Mouse (Mus musculus): ENCODE measurements at regions not wholly inside any gene's neighbourhood (a gene's known extent, or its start where the extent isn't known, plus 50 kb on each side); places are given as distances from the start of the nearest gene placed in this dataset.
"Not testable (repeated sequence)": the region's sequence is repeated elsewhere in the genome, so short reads cannot be mapped to it uniquely, and the experiment has no call there.

DNA sequence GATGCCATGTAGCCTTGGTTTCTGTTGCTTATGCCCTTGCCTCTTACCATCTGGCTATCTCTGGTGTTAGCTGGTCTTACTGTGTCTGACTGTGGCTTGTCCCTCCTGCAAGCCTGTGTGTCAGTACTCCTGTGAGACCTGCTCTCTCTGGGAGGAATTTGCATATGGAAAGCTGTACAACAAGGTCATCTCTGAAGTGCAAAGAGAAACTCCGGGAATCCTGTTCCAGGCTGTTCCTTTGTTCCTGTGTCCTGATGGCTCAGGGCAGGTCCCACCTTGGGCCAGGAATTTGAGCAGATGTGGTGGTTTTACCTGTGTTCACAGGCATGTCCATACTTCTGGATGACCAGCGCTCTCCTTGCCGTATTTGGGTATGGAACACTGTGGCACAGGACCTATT, 218.6 kb upstream of the Nsun6 start:
- Histone ChIP-seq H3K9me3 (ENCODE audit: control insufficient read depth, low read length) (no peaks in the 10 kb centered on the region), H3K4me2 (ENCODE audit: low read depth, low read length) (no peak overlapping the region), H3K36me3 (ENCODE audit: control insufficient read depth, insufficient read depth, low read length) (no peaks in the 10 kb centered on the region), H3K9ac (ENCODE audit: low read depth, low read length) (no peak overlapping the region), H3K4me1 (ENCODE audit: control insufficient read depth, insufficient read depth, low read length) (no peaks in the 10 kb centered on the region), H3K27me3 (replicated peaks; ENCODE audit: control insufficient read depth, insufficient read depth, low read length) (no peaks in the 10 kb centered on the region), H3K27ac (replicated peaks; ENCODE audit: low read depth, low read length) (no peak overlapping the region), H3K4me3 (ENCODE audit: low read depth, low read length) (no peak overlapping the region)
- ATAC-seq (ENCODE audit: low read depth): no peak
- WGBS: 82% methylated on average over 3 of the region's 3 CpGs
- no peak for DNase-seq (ENCODE audit: low spot score)

DNA sequence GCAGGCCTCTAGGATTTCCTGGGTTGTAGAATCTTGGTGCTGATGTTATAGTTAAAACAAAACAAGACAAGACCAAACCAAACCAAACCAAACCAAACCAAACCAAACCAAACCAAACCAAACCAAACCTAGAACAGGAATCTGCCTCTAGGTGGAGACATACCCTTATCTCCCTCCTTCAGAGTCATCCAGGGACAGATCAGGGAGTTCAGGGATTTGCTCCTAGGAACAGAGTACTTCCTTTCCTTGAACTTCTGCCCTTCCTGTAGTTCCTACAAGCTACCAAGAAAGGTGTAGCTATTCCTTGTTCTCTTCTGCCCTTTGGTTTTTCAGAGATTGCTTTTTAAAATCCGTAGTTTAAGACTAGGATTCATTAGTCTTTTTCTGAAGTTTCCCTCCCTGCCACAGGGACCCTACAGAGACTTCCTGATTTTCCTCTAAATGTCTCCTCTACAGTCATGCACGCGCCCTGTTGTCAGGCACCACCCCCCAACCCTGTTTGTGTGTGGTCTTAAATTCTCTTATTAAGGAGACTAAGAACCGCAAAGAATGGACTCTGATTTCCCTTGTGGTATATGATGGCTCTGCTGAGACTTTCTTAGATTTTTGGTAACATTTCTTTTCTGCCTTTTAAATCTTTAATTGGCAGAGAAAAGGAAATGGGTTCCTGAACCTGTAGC, 205.8 kb upstream of the Nsun6 start:
- 12% methylated on average over 4 of the region's 4 CpGs for WGBS
- Histone ChIP-seq H3K27me3 (replicated peaks; ENCODE audit: control insufficient read depth, insufficient read depth, low read length) (no peaks in the 10 kb centered on the region), H3K36me3 (ENCODE audit: control insufficient read depth, insufficient read depth, low read length) (no peaks in the 10 kb centered on the region), H3K4me1 (ENCODE audit: control insufficient read depth, insufficient read depth, low read length) (no peaks in the 10 kb centered on the region), H3K27ac (replicated peaks; ENCODE audit: low read depth, low read length) (no peak overlapping the region), H3K9me3 (ENCODE audit: control insufficient read depth, low read length) (no peaks in the 10 kb centered on the region), H3K4me2 (ENCODE audit: low read depth, low read length) (no peak overlapping the region), H3K9ac (ENCODE audit: low read depth, low read length) (no peak overlapping the region), H3K4me3 (ENCODE audit: low read depth, low read length) (no peak overlapping the region)
- DNase-seq (ENCODE audit: low spot score): peak; percentile 47
- peak; percentile 50; the same call in 1 of the 2 replicates for ATAC-seq (ENCODE audit: low read depth)

DNA sequence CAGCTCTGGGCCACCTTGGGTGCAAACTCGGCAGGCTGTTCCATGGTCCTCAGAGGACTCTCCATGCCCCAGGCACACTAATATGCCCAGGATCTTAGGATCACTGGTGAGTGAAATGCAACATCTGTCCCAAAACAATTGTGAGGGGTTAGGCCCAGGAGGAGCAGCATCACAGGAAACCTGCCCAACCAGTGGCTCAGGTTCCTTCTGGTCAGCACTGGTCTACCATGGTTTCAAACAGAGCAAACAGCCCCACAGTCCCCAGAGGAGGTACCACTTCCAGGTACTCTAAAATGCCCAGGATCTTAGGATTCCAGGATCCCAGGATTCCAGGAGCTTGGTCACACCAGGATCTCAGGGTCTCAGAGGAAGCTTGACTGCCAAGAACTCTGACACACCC, 187.4 kb upstream of the Nsun6 start:
- H3K4me3 ChIP-seq (ENCODE audit: low read depth, low read length); H3K9ac ChIP-seq (ENCODE audit: low read depth, low read length); H3K27ac ChIP-seq (replicated peaks; ENCODE audit: low read depth, low read length); H3K36me3 ChIP-seq (ENCODE audit: control insufficient read depth, insufficient read depth, low read length); DNase-seq (ENCODE audit: low spot score); H3K27me3 ChIP-seq (replicated peaks; ENCODE audit: control insufficient read depth, insufficient read depth, low read length); H3K9me3 ChIP-seq (ENCODE audit: control insufficient read depth, low read length); H3K4me2 ChIP-seq (ENCODE audit: low read depth, low read length); ATAC-seq (ENCODE audit: low read depth); H3K4me1 ChIP-seq (ENCODE audit: control insufficient read depth, insufficient read depth, low read length): not testable (repeated sequence)
- WGBS: 68% methylated on average over 1 of the region's 1 CpGs

DNA sequence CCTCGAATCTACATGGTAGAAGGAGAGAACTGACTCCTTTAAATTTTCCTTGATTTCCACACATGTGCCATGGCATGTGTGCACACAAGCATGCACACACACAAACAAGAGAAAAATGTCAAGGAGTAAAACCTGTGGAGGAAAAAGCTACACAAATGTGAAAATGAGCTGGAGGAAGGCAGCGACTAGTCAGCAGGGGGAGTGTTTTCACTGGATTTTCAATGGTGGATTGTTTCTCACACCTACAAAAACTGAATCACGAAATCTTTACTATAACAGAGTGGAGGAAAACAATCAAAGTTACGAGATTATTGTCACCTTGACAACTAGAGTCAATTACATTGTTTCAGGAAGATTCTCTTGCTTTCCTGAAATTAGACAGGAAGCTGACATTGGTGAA, 167.0 kb upstream of the Nsun6 start:
- Histone ChIP-seq H3K9ac (ENCODE audit: low read depth, low read length) (no peak overlapping the region), H3K4me1 (ENCODE audit: control insufficient read depth, insufficient read depth, low read length) (no peaks in the 10 kb centered on the region), H3K9me3 (ENCODE audit: control insufficient read depth, low read length) (no peaks in the 10 kb centered on the region; the same call in 1 of the 2 replicates), H3K27ac (replicated peaks; ENCODE audit: low read depth, low read length) (no peak overlapping the region), H3K27me3 (replicated peaks; ENCODE audit: control insufficient read depth, insufficient read depth, low read length) (no peaks in the 10 kb centered on the region), H3K4me2 (ENCODE audit: low read depth, low read length) (no peak overlapping the region), H3K36me3 (ENCODE audit: control insufficient read depth, insufficient read depth, low read length) (no peaks in the 10 kb centered on the region), H3K4me3 (ENCODE audit: low read depth, low read length) (no peak overlapping the region)
- WGBS: 43% methylated on average over 4 of the region's 4 CpGs
- ATAC-seq (ENCODE audit: low read depth) (no peak), DNase-seq (ENCODE audit: low spot score) (peak; percentile 8)

DNA sequence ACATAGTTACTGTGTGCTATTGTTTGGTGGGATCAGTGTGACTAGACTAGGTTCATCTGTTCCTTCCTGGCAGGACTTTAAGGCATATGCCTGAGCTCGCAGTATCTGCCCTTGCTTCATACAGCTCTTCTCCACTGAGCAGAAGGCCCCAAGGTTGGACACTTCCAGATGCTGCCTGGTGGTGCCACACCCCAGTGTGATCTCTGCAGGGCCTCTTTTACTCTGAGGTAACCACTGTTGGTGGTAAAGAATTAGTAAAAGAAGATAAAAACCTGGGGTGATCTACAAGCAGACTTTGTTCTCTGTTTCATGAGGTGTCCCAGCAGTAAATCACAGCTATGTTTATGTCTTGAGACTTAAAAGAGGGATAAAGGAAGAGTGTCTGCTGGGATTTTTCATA, 133.2 kb upstream of the Nsun6 start:
- H3K4me3 ChIP-seq (ENCODE audit: low read depth, low read length): no peak overlapping the region
- ATAC-seq (ENCODE audit: low read depth): no peak
- no peaks in the 10 kb centered on the region for H3K27me3 ChIP-seq (replicated peaks; ENCODE audit: control insufficient read depth, insufficient read depth, low read length)
- no peaks in the 10 kb centered on the region for H3K4me1 ChIP-seq (ENCODE audit: control insufficient read depth, insufficient read depth, low read length)
- H3K9me3 ChIP-seq (ENCODE audit: control insufficient read depth, low read length): no peaks in the 10 kb centered on the region
- no peak overlapping the region for H3K9ac ChIP-seq (ENCODE audit: low read depth, low read length)
- no peak overlapping the region for H3K4me2 ChIP-seq (ENCODE audit: low read depth, low read length)
- WGBS: 80% methylated on average over 1 of the region's 1 CpGs
- no peak for DNase-seq (ENCODE audit: low spot score)
- no peak overlapping the region for H3K27ac ChIP-seq (replicated peaks; ENCODE audit: low read depth, low read length)
- H3K36me3 ChIP-seq (ENCODE audit: control insufficient read depth, insufficient read depth, low read length): no peaks in the 10 kb centered on the region

DNA sequence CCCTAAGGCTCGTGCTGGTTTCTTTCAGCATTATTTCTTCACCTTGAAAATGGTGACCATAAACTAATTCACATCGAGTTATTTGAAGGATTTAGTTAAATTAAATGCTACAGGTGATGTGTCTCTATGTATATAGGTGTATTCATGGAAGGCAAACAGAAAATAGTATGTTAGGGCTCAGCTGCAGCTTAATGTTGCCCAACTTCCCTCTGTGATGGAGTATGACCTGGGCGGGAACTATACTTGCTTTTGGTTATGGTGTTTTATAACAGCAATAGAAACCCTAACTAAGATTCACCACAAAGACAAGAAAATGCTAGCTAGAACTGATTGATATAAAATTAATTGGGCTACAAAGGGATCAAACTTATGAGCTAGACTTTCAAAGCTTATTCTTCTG, 126.1 kb upstream of the Nsun6 start:
- no peak overlapping the region for H3K4me3 ChIP-seq (ENCODE audit: low read depth, low read length)
- DNase-seq (ENCODE audit: low spot score) (no peak), ATAC-seq (ENCODE audit: low read depth) (no peak)
- H3K4me2 ChIP-seq (ENCODE audit: low read depth, low read length): no peak overlapping the region
- H3K27me3 ChIP-seq (replicated peaks; ENCODE audit: control insufficient read depth, insufficient read depth, low read length): no peaks in the 10 kb centered on the region
- no peak overlapping the region for H3K9ac ChIP-seq (ENCODE audit: low read depth, low read length)
- WGBS: 81% methylated on average over 3 of the region's 3 CpGs
- no peaks in the 10 kb centered on the region for H3K9me3 ChIP-seq (ENCODE audit: control insufficient read depth, low read length)
- H3K27ac ChIP-seq (replicated peaks; ENCODE audit: low read depth, low read length): no peak overlapping the region
- no peaks in the 10 kb centered on the region for H3K36me3 ChIP-seq (ENCODE audit: control insufficient read depth, insufficient read depth, low read length)
- H3K4me1 ChIP-seq (ENCODE audit: control insufficient read depth, insufficient read depth, low read length): no peaks in the 10 kb centered on the region

DNA sequence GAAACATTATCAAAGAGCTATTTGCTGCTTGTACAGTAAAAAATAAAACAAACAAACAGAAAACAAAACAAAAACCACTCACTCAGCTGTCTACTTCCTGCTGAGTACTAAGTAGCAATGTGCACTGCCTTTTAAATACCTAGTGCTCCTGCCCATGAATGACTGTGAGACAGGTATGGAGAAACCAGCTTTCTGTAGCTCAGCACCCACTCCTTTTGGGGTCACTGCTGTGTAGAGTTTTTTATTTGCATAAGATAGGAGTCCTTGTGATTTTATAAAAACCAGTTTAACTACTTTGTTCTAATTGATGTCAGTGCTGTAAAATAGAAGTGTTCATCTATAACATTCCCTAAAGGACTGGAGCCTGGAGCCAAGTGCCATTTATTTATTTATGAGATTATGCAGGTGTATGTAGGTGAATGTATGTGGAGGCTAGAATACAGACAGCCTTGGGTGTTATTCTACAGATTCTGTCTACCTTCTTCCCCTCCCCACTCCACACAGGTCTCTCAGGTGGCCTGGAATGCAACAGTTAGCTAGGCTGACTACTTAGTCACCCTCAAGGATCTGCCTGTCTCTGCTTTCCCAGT, 111.7 kb upstream of the Nsun6 start:
- Histone ChIP-seq H3K27ac (replicated peaks; ENCODE audit: low read depth, low read length) (no peak overlapping the region), H3K4me1 (ENCODE audit: control insufficient read depth, insufficient read depth, low read length) (no peaks in the 10 kb centered on the region), H3K9ac (ENCODE audit: low read depth, low read length) (no peak overlapping the region), H3K27me3 (replicated peaks; ENCODE audit: control insufficient read depth, insufficient read depth, low read length) (no peaks in the 10 kb centered on the region), H3K36me3 (ENCODE audit: control insufficient read depth, insufficient read depth, low read length) (no peaks in the 10 kb centered on the region), H3K4me3 (ENCODE audit: low read depth, low read length) (no peak overlapping the region), H3K4me2 (ENCODE audit: low read depth, low read length) (no peak overlapping the region), H3K9me3 (ENCODE audit: control insufficient read depth, low read length) (no peaks in the 10 kb centered on the region)
- DNase-seq (ENCODE audit: low spot score) (no peak), ATAC-seq (ENCODE audit: low read depth) (no peak)

DNA sequence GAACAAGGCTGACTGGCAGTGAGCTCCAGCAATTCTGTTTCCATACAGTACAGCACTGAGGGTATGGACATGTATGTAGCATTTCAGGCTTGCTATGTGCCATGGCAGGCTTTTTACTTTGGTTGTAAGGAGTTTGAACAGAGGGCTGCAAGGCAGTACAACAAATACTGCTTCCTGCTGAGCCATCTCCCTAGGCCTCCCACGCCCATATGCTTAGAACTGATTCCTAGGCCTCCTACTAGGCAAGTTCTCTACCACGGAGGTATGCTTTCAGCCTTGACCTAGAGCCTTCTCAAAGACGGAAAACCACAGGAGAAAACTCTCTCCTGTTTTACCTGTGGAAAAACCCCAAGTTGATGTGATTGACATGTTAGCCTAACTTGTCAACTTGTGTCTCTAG, 111.0 kb upstream of the Nsun6 start:
- no peak overlapping the region for H3K4me2 ChIP-seq (ENCODE audit: low read depth, low read length)
- 47% methylated on average over 3 of the region's 3 CpGs for WGBS
- no peak for DNase-seq (ENCODE audit: low spot score)
- H3K36me3 ChIP-seq (ENCODE audit: control insufficient read depth, insufficient read depth, low read length): no peaks in the 10 kb centered on the region
- no peak overlapping the region for H3K9ac ChIP-seq (ENCODE audit: low read depth, low read length)
- no peak for ATAC-seq (ENCODE audit: low read depth)
- no peaks in the 10 kb centered on the region for H3K27me3 ChIP-seq (replicated peaks; ENCODE audit: control insufficient read depth, insufficient read depth, low read length)
- no peaks in the 10 kb centered on the region for H3K4me1 ChIP-seq (ENCODE audit: control insufficient read depth, insufficient read depth, low read length)
- no peaks in the 10 kb centered on the region for H3K9me3 ChIP-seq (ENCODE audit: control insufficient read depth, low read length)
- H3K4me3 ChIP-seq (ENCODE audit: low read depth, low read length): no peak overlapping the region
- no peak overlapping the region for H3K27ac ChIP-seq (replicated peaks; ENCODE audit: low read depth, low read length)

DNA sequence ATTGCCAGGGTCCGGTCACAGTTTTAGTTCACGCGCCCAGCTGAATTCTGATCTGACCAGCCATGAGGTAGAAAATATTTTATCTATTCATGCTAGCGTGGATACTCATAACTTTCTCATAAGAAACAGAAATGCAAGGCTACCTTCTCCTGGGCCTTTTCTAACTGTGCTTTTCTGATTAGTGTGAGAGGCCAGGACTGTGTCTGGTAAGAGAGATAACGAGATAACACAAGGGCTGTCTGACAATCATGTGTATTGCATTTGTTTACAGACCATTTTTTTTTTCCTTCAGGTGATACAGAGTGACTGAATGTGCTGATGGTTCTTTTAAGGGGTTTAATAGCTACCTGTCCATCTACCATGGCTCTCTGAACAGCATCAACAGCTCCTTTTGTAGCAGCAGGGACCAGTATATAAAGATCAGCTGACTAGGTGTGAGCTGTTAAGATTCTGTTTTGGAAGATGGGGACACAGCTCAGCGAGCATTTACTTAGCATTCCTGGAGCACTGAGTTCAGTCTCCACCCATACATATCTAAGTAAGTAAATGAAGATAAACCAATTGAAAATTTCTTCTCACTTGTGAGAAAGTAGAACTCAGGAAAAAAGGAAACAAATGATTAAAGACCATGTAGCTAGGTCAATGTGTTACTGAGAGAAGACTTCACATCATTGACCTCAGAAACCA, 109.0 kb upstream of the Nsun6 start:
- no peaks in the 10 kb centered on the region for H3K27me3 ChIP-seq (replicated peaks; ENCODE audit: control insufficient read depth, insufficient read depth, low read length)
- no peak overlapping the region for H3K4me3 ChIP-seq (ENCODE audit: low read depth, low read length)
- H3K9ac ChIP-seq (ENCODE audit: low read depth, low read length): no peak overlapping the region
- no peaks in the 10 kb centered on the region for H3K4me1 ChIP-seq (ENCODE audit: control insufficient read depth, insufficient read depth, low read length)
- no peak overlapping the region for H3K27ac ChIP-seq (replicated peaks; ENCODE audit: low read depth, low read length)
- ATAC-seq (ENCODE audit: low read depth): no peak
- no peak for DNase-seq (ENCODE audit: low spot score)
- H3K36me3 ChIP-seq (ENCODE audit: control insufficient read depth, insufficient read depth, low read length): no peaks in the 10 kb centered on the region
- 79% methylated on average over 6 of the region's 6 CpGs for WGBS
- no peak overlapping the region for H3K4me2 ChIP-seq (ENCODE audit: low read depth, low read length)
- no peaks in the 10 kb centered on the region for H3K9me3 ChIP-seq (ENCODE audit: control insufficient read depth, low read length)
